Mouse (Mus musculus) kidney, adult 2 months (tissue): Measurements from ENCODE around the gene Micu1.

Experiments
- CTCF ChIP-seq: fragments of 200-500 bp; conservative IDR thresholded peaks from 2 replicates; pipeline ENCODE4 v1.5.1; 2011; ENCODE audit warnings: low read depth, mild to moderate bottlenecking, control low read depth, low read length, moderate library complexity, mixed read lengths; ENCODE audit not compliant: insufficient read depth, insufficient read length
- POLR2A ChIP-seq: fragments of 200-500 bp; IDR thresholded peaks from one replicate; pipeline ENCODE4 v1.6.1; 2011; ENCODE audit warnings: low read depth, low read length, control low read depth

- TF ChIP-seq CTCF (no peak), POLR2A (no peak)
Observed at GRCm38 (mm10) chr10:59703060-59703760, 933 bp downstream of the Micu1 start.
